Mouse (Mus musculus) T-cell, adult 2 months (primary cell): ENCODE measurements around the gene Vdr.
A peak's percentile ranks its signal among the peaks of the same experiment; 100 is the strongest.

Experiments
- DNase-seq: peaks from one replicate; pipeline ENCODE4 v3.0.0; 2022; ENCODE audit warnings: low spot score

Vdr gene

GRCm38 (mm10) chr15:97846121-97846882 lies 64.1 kb downstream of the Vdr start:
- DNase-seq, result no peak

- DNase-seq, result no peak
Measured at GRCm38 (mm10) chr15:97844037-97845034, 66.1 kb downstream of the Vdr start, which contains the start of gene Hdac7. Hdac7 (minus strand) TSS chr15:97844502.

GRCm38 (mm10) chr15:97843247-97843651 lies 67.2 kb downstream of the Vdr start:
- peak; percentile 40 for DNase-seq

- DNase-seq, result peak; percentile 68
Measured at GRCm38 (mm10) chr15:97842058-97842457, 68.4 kb downstream of the Vdr start.

GRCm38 (mm10) chr15:97841383-97841782 lies 69.0 kb downstream of the Vdr start:
- no peak for DNase-seq

- DNase-seq, result no peak
Measured at GRCm38 (mm10) chr15:97840781-97841180, 69.6 kb downstream of the Vdr start.

- DNase-seq, result no peak
Measured at GRCm38 (mm10) chr15:97839991-97840455, 70.4 kb downstream of the Vdr start.

- peak; percentile 48 for DNase-seq
Measured at GRCm38 (mm10) chr15:97839473-97839872, 71.0 kb downstream of the Vdr start.

GRCm38 (mm10) chr15:97839012-97839411 lies 71.4 kb downstream of the Vdr start:
- DNase-seq, result no peak

- DNase-seq, result no peak
Measured at GRCm38 (mm10) chr15:97838395-97838794, 72.0 kb downstream of the Vdr start.

GRCm38 (mm10) chr15:97837491-97838061 lies 72.9 kb downstream of the Vdr start:
- no peak for DNase-seq

- DNase-seq, result peak; percentile 52
Measured at GRCm38 (mm10) chr15:97836894-97837247, 73.6 kb downstream of the Vdr start.

GRCm38 (mm10) chr15:97836153-97836893 lies 74.1 kb downstream of the Vdr start:
- peak; percentile 75 for DNase-seq

GRCm38 (mm10) chr15:97832764-97833479 lies 77.5 kb downstream of the Vdr start:
- no peak for DNase-seq

- no peak for DNase-seq
Measured at GRCm38 (mm10) chr15:97831987-97832640, 78.3 kb downstream of the Vdr start.

GRCm38 (mm10) chr15:97831242-97831986 lies 79.0 kb downstream of the Vdr start:
- peak; percentile 57 for DNase-seq

- no peak for DNase-seq
Measured at GRCm38 (mm10) chr15:97830788-97831241, 79.6 kb downstream of the Vdr start.

- no peak for DNase-seq
Measured at GRCm38 (mm10) chr15:97830253-97830787, 80.1 kb downstream of the Vdr start.

GRCm38 (mm10) chr15:97829432-97829831 lies 81.0 kb downstream of the Vdr start:
- no peak for DNase-seq
